Mouse (Mus musculus): ENCODE data around the gene Ttll10. TPM values are rescaled to one million over a fixed set of nuclear protein-coding genes. Genes with fewer than 3 reads are reported as not detected.
A peak's percentile ranks its signal among the peaks of the same experiment; 100 is the strongest.

The Ttll10 gene
- polyA plus RNA-seq, 1 experiment, result 9.1 TPM

DNA sequence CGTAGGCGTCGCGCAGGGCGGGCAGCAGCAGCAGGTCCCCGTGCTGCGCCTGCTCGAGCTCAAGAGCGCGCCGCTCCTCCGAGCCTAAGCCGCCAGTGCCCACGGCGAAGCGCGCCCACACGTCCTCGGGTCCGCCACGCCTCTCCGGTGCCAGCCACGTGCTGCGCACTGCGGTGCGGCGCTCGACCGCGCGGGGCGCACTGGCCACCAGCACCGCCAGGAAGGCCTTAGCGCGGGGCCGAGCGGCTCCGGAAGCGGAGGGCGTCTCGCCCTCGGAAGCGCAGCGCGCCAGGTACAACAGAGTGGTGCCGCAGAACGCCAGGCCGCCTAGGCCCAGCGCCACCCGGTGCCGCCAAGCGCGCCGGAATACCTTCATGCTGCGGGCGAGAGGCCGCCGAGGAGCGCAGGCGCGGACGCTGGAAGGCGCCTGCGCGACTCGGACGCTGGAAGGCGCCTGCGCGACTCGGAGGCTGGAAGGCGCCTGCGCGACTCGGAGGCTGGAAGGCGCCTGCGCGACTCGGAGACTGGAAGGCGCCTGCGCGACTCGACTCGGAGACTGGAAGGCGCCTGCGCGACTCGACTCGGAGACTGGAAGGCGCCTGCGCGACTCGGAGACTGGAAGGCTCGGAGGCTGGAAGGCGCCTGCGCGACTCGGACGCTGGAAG is 66.8 kb downstream of the Ttll10 start, which contains the start of the genes B3galt6 and Sdf4:
Gene B3galt6, minus strand, starts transcription at position 409 of the 665 bp plus-strand sequence.
Gene Sdf4, plus strand, starts transcription at position 632 of the 665 bp plus-strand sequence.
- Histone ChIP-seq H3K4me3 (ENCODE audit: low read depth, low read length) (peak within 1 kb of the TSS; percentile 98), H3K4me1 (ENCODE audit: control insufficient read depth, insufficient read depth, insufficient read length, low read length) (peaks cover 10% of the 10 kb centered on the region), H3K27ac (ENCODE audit: insufficient read depth, low read depth, low read length) (peak within 1 kb of the TSS; percentile 97), H3K36me3 (ENCODE audit: control insufficient read depth, insufficient read depth, low read length) (peaks cover 10% of the 10 kb centered on the region), H3K27me3 (ENCODE audit: control insufficient read depth, insufficient read depth, low read length) (no peaks in the 10 kb centered on the region)
- TF ChIP-seq POLR2A (IDR thresholded peaks at IDR 0.05; ENCODE audit: low read depth, low read length), result peak; percentile 45
- peak; percentile 67 for TF ChIP-seq CTCF (IDR thresholded peaks at IDR 0.05; ENCODE audit: extremely low read depth, insufficient read length, insufficient replicate concordance, low read depth, low read length)
- WGBS, result under 1% methylated on average over 99 of the region's 99 CpGs

GRCm38 (mm10) chr4:155991908-155992230 is 67.3 kb downstream of the Ttll10 start:
- Histone ChIP-seq H3K27ac (ENCODE audit: insufficient read depth, low read depth, low read length) (peak overlapping the region; percentile 78; the same call in 1 of the 2 replicates), H3K4me1 (ENCODE audit: control insufficient read depth, insufficient read depth, insufficient read length, low read length) (peaks cover 10% of the 10 kb centered on the region), H3K36me3 (ENCODE audit: control insufficient read depth, insufficient read depth, low read length) (peaks cover 7% of the 10 kb centered on the region), H3K27me3 (ENCODE audit: control insufficient read depth, insufficient read depth, low read length) (no peaks in the 10 kb centered on the region), H3K4me3 (ENCODE audit: low read depth, low read length) (peak overlapping the region; percentile 75)
- no peak for TF ChIP-seq CTCF (IDR thresholded peaks at IDR 0.05; ENCODE audit: extremely low read depth, insufficient read length, insufficient replicate concordance, low read depth, low read length)
- WGBS, result 11% methylated on average over 37 of the region's 37 CpGs

- H3K4me3 ChIP-seq (ENCODE audit: low read depth, low read length), result peak overlapping the region; percentile 75
- TF ChIP-seq CTCF (IDR thresholded peaks at IDR 0.05; ENCODE audit: extremely low read depth, insufficient read length, insufficient replicate concordance, low read depth, low read length), result no peak
- no peak for TF ChIP-seq POLR2A (IDR thresholded peaks at IDR 0.05; ENCODE audit: low read depth, low read length)
- H3K27ac ChIP-seq (ENCODE audit: insufficient read depth, low read depth, low read length), result no peak overlapping the region
- H3K27me3 ChIP-seq (ENCODE audit: control insufficient read depth, insufficient read depth, low read length), result no peaks in the 10 kb centered on the region
- 55% methylated on average over 22 of the region's 22 CpGs for WGBS
- peaks cover 10% of the 10 kb centered on the region for H3K4me1 ChIP-seq (ENCODE audit: control insufficient read depth, insufficient read depth, insufficient read length, low read length)
- H3K36me3 ChIP-seq (ENCODE audit: control insufficient read depth, insufficient read depth, low read length), result peaks cover 4% of the 10 kb centered on the region
Observed at GRCm38 (mm10) chr4:155991211-155991907, 67.9 kb downstream of the Ttll10 start.

Other genes starting within 250 kb of the Ttll10 start
- 20.5 and 31.3 TPM in 2 replicates for gene Ccnl2, start 246.9 kb downstream of the Ttll10 start, polyA plus RNA-seq (2012; rRNA removed)
- 113 and 159 TPM in 2 replicates for gene Aurkaip1, start 228.1 kb downstream of the Ttll10 start, polyA plus RNA-seq (2012; rRNA removed)
- 67.9 and 98.1 TPM in 2 replicates for gene Mxra8, start 219.7 kb downstream of the Ttll10 start, polyA plus RNA-seq (2012; rRNA removed)
- gene Dvl1, start 212.0 kb downstream of the Ttll10 start, polyA plus RNA-seq (2012; rRNA removed), result 111 and 153 TPM in 2 replicates
- 1.0 and 1.8 TPM in 2 replicates for gene Tas1r3, start 196.1 kb downstream of the Ttll10 start, polyA plus RNA-seq (2012; rRNA removed)
- gene Cptp, start 190.0 kb downstream of the Ttll10 start, polyA plus RNA-seq (2012; rRNA removed), result 65.7 and 69.1 TPM in 2 replicates
- gene Ints11, start 189.9 kb downstream of the Ttll10 start, polyA plus RNA-seq (2012; rRNA removed), result 15.0 and 26.0 TPM in 2 replicates
- 25.2 and 30.8 TPM in 2 replicates for gene Pusl1, start 167.6 kb downstream of the Ttll10 start, polyA plus RNA-seq (2012; rRNA removed)
- 11.1 and 15.9 TPM in 2 replicates for gene Acap3, start 167.6 kb downstream of the Ttll10 start, polyA plus RNA-seq (2012; rRNA removed)
- gene Ube2j2, start 115.6 kb downstream of the Ttll10 start, polyA plus RNA-seq (2012; rRNA removed), result 73.5 and 206 TPM in 2 replicates
- 47.8 and 186 TPM in 2 replicates for gene C1qtnf12, start 97.1 kb downstream of the Ttll10 start, polyA plus RNA-seq (2012; rRNA removed)
- 5.5 and 7.4 TPM in 2 replicates for gene B3galt6, start 66.8 kb downstream of the Ttll10 start, polyA plus RNA-seq (2012; rRNA removed)
- gene Sdf4, start 66.5 kb downstream of the Ttll10 start, polyA plus RNA-seq (2012; rRNA removed), result 44.0 and 80.5 TPM in 2 replicates
- 2.1 and 6.3 TPM in 2 replicates for gene Tnfrsf4, start 45.6 kb downstream of the Ttll10 start, polyA plus RNA-seq (2012; rRNA removed)
- gene Tnfrsf18, start 33.2 kb downstream of the Ttll10 start, polyA plus RNA-seq (2012; rRNA removed), result 3.9 and 6.1 TPM in 2 replicates
- 7.4 and 8.3 TPM in 2 replicates for gene 9430015G10Rik, start 50.6 kb upstream of the Ttll10 start, polyA plus RNA-seq (2012; rRNA removed)
- 0.10 and 0.33 TPM in 2 replicates for gene Rnf223, start 71.1 kb upstream of the Ttll10 start, polyA plus RNA-seq (2012; rRNA removed)
- gene Agrn, start 138.1 kb upstream of the Ttll10 start, polyA plus RNA-seq (2012; rRNA removed), result 53.6 and 101 TPM in 2 replicates
- 28.1 and 90.2 TPM in 2 replicates for gene Isg15, start 141.4 kb upstream of the Ttll10 start, polyA plus RNA-seq (2012; rRNA removed)
- gene AW011738, start 143.9 kb upstream of the Ttll10 start, polyA plus RNA-seq (2012; rRNA removed), result 1.6 and 1.8 TPM in 2 replicates
- gene Perm1, start 156.5 kb upstream of the Ttll10 start, polyA plus RNA-seq (2012; rRNA removed), result 0.06 and 0.09 TPM in 2 replicates
- gene Plekhn1, start 175.4 kb upstream of the Ttll10 start, polyA plus RNA-seq (2012; rRNA removed), result 30.3 and 46.9 TPM in 2 replicates
- 28.7 and 37.0 TPM in 2 replicates for gene Noc2l, start 176.6 kb upstream of the Ttll10 start, polyA plus RNA-seq (2012; rRNA removed)
- 0.29 and 0.34 TPM in 2 replicates for gene Samd11, start 196.2 kb upstream of the Ttll10 start, polyA plus RNA-seq (2012; rRNA removed)

Data from small intestine, adult 2 months (tissue).